Mouse (Mus musculus) MEL (cell line): ENCODE measurements at regions not wholly inside any gene's neighbourhood (a gene's known extent, or its start where the extent isn't known, plus 50 kb on each side); places are given as distances from the start of the nearest gene placed in this dataset.

ENCODE experiments used
- DNase-seq: peaks from one replicate; pipeline ENCODE4 v3.0.0; 2011; ENCODE audit warnings: low read depth, low spot score
- H3K27ac ChIP-seq: 2 replicates; pipeline ENCODE4 v1.5.1; 2012; ENCODE audit warnings: low read depth, mild to moderate bottlenecking, control low read depth, low read length, moderate library complexity; ENCODE audit not compliant: control insufficient read depth
- H3K27me3 ChIP-seq, 2 experiments: fragments of 150-350 bp in 1 of 2; sonication (generic) in 1 of 2; 2 replicates each; pipeline ENCODE4 v1.6.1; 2012; ENCODE audit warnings: low read length in 2 of 2, mild to moderate bottlenecking in 2 of 2, improper control_type of control experiment in 1 of 2, moderate library complexity in 1 of 2; ENCODE audit not compliant: insufficient read depth in 2 of 2, control insufficient read depth in 1 of 2
- H3K36me3 ChIP-seq, 2 experiments: 2 replicates each; pipeline ENCODE4 v1.6.1; 2012 to 2014; ENCODE audit warnings: low read length in 2 of 2, improper control_type of control experiment in 1 of 2, inconsistent platforms in 1 of 2, mild to moderate bottlenecking in 1 of 2; ENCODE audit not compliant: insufficient read depth in 2 of 2, control insufficient read depth in 1 of 2
- H3K4me1 ChIP-seq, 2 experiments: fragments of 150-350 bp in 1 of 2; sonication (generic) in 1 of 2; 2 replicates each; pipeline ENCODE4 v1.6.1; 2012; ENCODE audit warnings: low read length in 2 of 2, improper control_type of control experiment in 1 of 2, mild to moderate bottlenecking in 1 of 2; ENCODE audit not compliant: insufficient read depth in 2 of 2, control insufficient read depth in 1 of 2
- H3K4me3 ChIP-seq, 2 experiments: fragments of 150-350 bp in 1 of 2; sonication (generic) in 1 of 2; 2 replicates each; pipeline ENCODE4 v1.5.1; 2012; ENCODE audit warnings: low read depth in 2 of 2, low read length in 2 of 2, mild to moderate bottlenecking in 2 of 2, moderate library complexity in 2 of 2, control low read depth in 1 of 2, improper control_type of control experiment in 1 of 2; ENCODE audit not compliant: control insufficient read depth in 1 of 2, insufficient read depth in 1 of 2
- H3K79me2 ChIP-seq: 2 replicates; pipeline ENCODE4 v1.6.1; 2012; ENCODE audit warnings: mild to moderate bottlenecking, low read length, moderate library complexity; ENCODE audit not compliant: control insufficient read depth, poor library complexity, insufficient read depth
- H3K9ac ChIP-seq: 2 replicates; pipeline ENCODE4 v1.6.1; 2012; ENCODE audit warnings: low read depth, mild to moderate bottlenecking, control low read depth, low read length, moderate library complexity; ENCODE audit not compliant: control insufficient read depth, poor library complexity, severe bottlenecking
- H3K9me3 ChIP-seq: fragments of 150-350 bp; sonication (generic); replicated peaks from 2 replicates; pipeline ENCODE4 v1.6.1; 2012; ENCODE audit warnings: mild to moderate bottlenecking, low read length, improper control_type of control experiment, moderate library complexity; ENCODE audit not compliant: insufficient read depth
- CHD1 ChIP-seq: IDR thresholded peaks from 2 replicates; pipeline ENCODE4 v1.6.1; 2012; ENCODE audit warnings: low read depth, mild to moderate bottlenecking, inconsistent platforms, low read length, improper control_type of control experiment
- CHD2 ChIP-seq: IDR thresholded peaks from 2 replicates; pipeline ENCODE4 v1.6.1; 2011; ENCODE audit warnings: low read length, improper control_type of control experiment
- CTCF ChIP-seq, 3 experiments: IDR thresholded peaks in 2 of 3; conservative IDR thresholded peaks in 1 of 3; 2 replicates each; pipeline ENCODE4 v1.5.1; 2011 to 2012; ENCODE audit warnings: low read length in 3 of 3, low read depth in 2 of 3, mild to moderate bottlenecking in 2 of 3, improper control_type of control experiment in 1 of 3, inconsistent platforms in 1 of 3, mixed read lengths in 1 of 3, moderate library complexity in 1 of 3; ENCODE audit not compliant: control insufficient read depth in 1 of 3, insufficient read depth in 1 of 3, poor library complexity in 1 of 3, severe bottlenecking in 1 of 3
- ELF1 ChIP-seq: IDR thresholded peaks from 2 replicates; pipeline ENCODE4 v1.6.1; 2014; ENCODE audit warnings: low read depth, mild to moderate bottlenecking, inconsistent platforms, low read length, improper control_type of control experiment, moderate library complexity
- EP300 ChIP-seq, 2 experiments: IDR thresholded peaks; 2 replicates each; pipeline ENCODE4 v1.6.1; 2011; ENCODE audit warnings: improper control_type of control experiment in 2 of 2, low read length in 2 of 2, low read depth in 1 of 2, mild to moderate bottlenecking in 1 of 2
- JUND ChIP-seq: IDR thresholded peaks from 2 replicates; pipeline ENCODE4 v1.6.1; 2011; ENCODE audit warnings: low read depth, mild to moderate bottlenecking, improper control_type of control experiment, low read length
- MEF2A ChIP-seq: IDR thresholded peaks from 2 replicates; pipeline ENCODE4 v1.6.1; 2014; ENCODE audit warnings: low read depth, mild to moderate bottlenecking, inconsistent platforms, low read length, improper control_type of control experiment; ENCODE audit not compliant: poor library complexity, insufficient replicate concordance, severe bottlenecking; ENCODE audit errors: extremely low read depth
- MXI1 ChIP-seq: IDR thresholded peaks from 2 replicates; pipeline ENCODE4 v1.6.1; 2011; ENCODE audit warnings: mild to moderate bottlenecking, low read depth, low read length, improper control_type of control experiment
- MYB ChIP-seq: IDR thresholded peaks from 2 replicates; pipeline ENCODE4 v1.6.1; 2011; ENCODE audit warnings: mild to moderate bottlenecking, low read depth, low read length, improper control_type of control experiment
- MYC ChIP-seq: IDR thresholded peaks from 2 replicates; pipeline ENCODE4 v1.6.1; 2011; ENCODE audit warnings: low read depth, mild to moderate bottlenecking, low read length, improper control_type of control experiment, moderate library complexity
- NELFE ChIP-seq: IDR thresholded peaks from 2 replicates; pipeline ENCODE4 v1.6.1; 2011; ENCODE audit warnings: low read depth, low read length, improper control_type of control experiment
- NRF1 ChIP-seq: IDR thresholded peaks from 2 replicates; pipeline ENCODE4 v1.6.1; 2014; ENCODE audit warnings: low read depth, mild to moderate bottlenecking, inconsistent platforms, low read length, improper control_type of control experiment, moderate library complexity; ENCODE audit not compliant: poor library complexity, insufficient read depth, severe bottlenecking
- POLR2A ChIP-seq, 2 experiments: IDR thresholded peaks; 2 replicates each; pipeline ENCODE4 v1.6.1; 2011 to 2012; ENCODE audit warnings: low read length in 2 of 2, mild to moderate bottlenecking in 2 of 2, control low read depth in 1 of 2, improper control_type of control experiment in 1 of 2, low read depth in 1 of 2, moderate library complexity in 1 of 2; ENCODE audit not compliant: control insufficient read depth in 1 of 2, insufficient read depth in 1 of 2, poor library complexity in 1 of 2
- POLR2AphosphoS5 ChIP-seq: IDR thresholded peaks from 2 replicates; pipeline ENCODE4 v1.6.1; 2012; ENCODE audit warnings: low read depth, borderline replicate concordance, mild to moderate bottlenecking, inconsistent platforms, low read length, moderate library complexity, mixed read lengths
- RAD21 ChIP-seq: IDR thresholded peaks from 2 replicates; pipeline ENCODE4 v1.6.1; 2011; ENCODE audit warnings: mild to moderate bottlenecking, low read depth, low read length, improper control_type of control experiment
- TAL1 ChIP-seq: IDR thresholded peaks from 2 replicates; pipeline ENCODE4 v1.6.1; 2012; ENCODE audit warnings: mild to moderate bottlenecking, inconsistent platforms, low read length, moderate library complexity, mixed read lengths
- TBP ChIP-seq: IDR thresholded peaks from 2 replicates; pipeline ENCODE4 v1.8.0; 2011; ENCODE audit warnings: low read depth, low read length, improper control_type of control experiment
- UBTF ChIP-seq: IDR thresholded peaks from 2 replicates; pipeline ENCODE4 v1.6.1; 2012; ENCODE audit warnings: low read depth, mild to moderate bottlenecking, inconsistent platforms, low read length, improper control_type of control experiment, moderate library complexity, borderline replicate concordance; ENCODE audit not compliant: insufficient read depth
- USF2 ChIP-seq, 2 experiments: IDR thresholded peaks; 2 replicates each; pipeline ENCODE4 v1.6.1; 2011 to 2012; ENCODE audit warnings: improper control_type of control experiment in 2 of 2, low read length in 2 of 2, borderline replicate concordance in 1 of 2, inconsistent platforms in 1 of 2, low read depth in 1 of 2, mild to moderate bottlenecking in 1 of 2; ENCODE audit not compliant: insufficient read depth in 1 of 2
- ZC3H11A ChIP-seq: IDR thresholded peaks from 2 replicates; pipeline ENCODE4 v1.6.1; 2012; ENCODE audit warnings: low read depth, mild to moderate bottlenecking, inconsistent platforms, low read length, improper control_type of control experiment
- ZKSCAN1 ChIP-seq: IDR thresholded peaks from 2 replicates; pipeline ENCODE4 v1.6.1; 2012; ENCODE audit warnings: low read depth, mild to moderate bottlenecking, inconsistent platforms, low read length, improper control_type of control experiment, moderate library complexity
- ZMIZ1 ChIP-seq: IDR thresholded peaks from 2 replicates; pipeline ENCODE4 v1.6.1; 2012; ENCODE audit warnings: low read depth, mild to moderate bottlenecking, inconsistent platforms, low read length, improper control_type of control experiment, moderate library complexity
- ZNF384 ChIP-seq: IDR thresholded peaks from 2 replicates; pipeline ENCODE4 v1.6.1; 2012; ENCODE audit warnings: low read depth, mild to moderate bottlenecking, inconsistent platforms, low read length, improper control_type of control experiment

GRCm38 (mm10) chr8:57048909-57049308 lies 271.9 kb upstream of the Hand2 start (continued):
- TF ChIP-seq MXI1: no peak
- TF ChIP-seq, all 39 proteins: peak for 0

DNA sequence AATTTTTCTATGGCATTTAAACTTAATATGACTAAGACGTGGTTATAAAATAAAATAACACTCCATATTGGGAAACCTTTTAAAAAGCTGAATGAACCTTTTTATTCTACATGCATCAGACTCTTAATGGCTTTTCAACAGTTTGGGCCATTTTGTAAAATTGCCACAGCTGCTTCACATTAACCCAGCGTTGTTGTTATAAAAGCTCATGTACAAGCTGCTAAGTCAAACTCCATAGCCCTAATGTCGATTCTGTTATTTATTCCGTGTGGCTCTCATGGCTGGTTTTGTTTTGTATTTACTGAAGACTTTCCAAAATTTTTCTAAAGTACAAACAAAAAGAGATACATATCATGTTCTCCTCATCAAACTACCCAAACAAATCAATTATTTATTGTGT lies 268.1 kb upstream of the Hand2 start:
- Histone ChIP-seq H3K36me3 (no peaks in the 10 kb centered on the region), H3K4me1 (no peaks in the 10 kb centered on the region), H3K9me3 (no peaks in the 10 kb centered on the region), H3K9ac (no peak overlapping the region), H3K27ac (no peak overlapping the region), H3K27me3 (no peaks in the 10 kb centered on the region), H3K4me3 (no peak overlapping the region), H3K79me2 (no peaks in the 10 kb centered on the region)
- TF ChIP-seq MYC (no peak), MEF2A (no peak), NELFE (no peak), ELF1 (no peak), POLR2A (IDR thresholded peaks at IDR 0.05; ENCODE audit: control insufficient read depth in 1 of 2, insufficient read depth in 1 of 2, low read depth in 1 of 2, low read length in 2 of 2, poor library complexity in 1 of 2) (no peak), TBP (no peak), JUND (no peak), CHD2 (no peak), EP300 (IDR thresholded peaks at IDR 0.05; ENCODE audit: low read depth in 1 of 2, low read length in 2 of 2) (no peak), CTCF (IDR thresholded peaks at IDR 0.05 in 2 of 3, conservative IDR thresholded peaks at IDR 0.05 in 1 of 3; ENCODE audit: control insufficient read depth in 1 of 3, insufficient read depth in 1 of 3, low read depth in 2 of 3, low read length in 3 of 3, poor library complexity in 1 of 3, severe bottlenecking in 1 of 3) (no peak), ZNF384 (no peak), CHD1 (no peak), NRF1 (no peak), TAL1 (no peak)
- DNase-seq: no peak

DNA sequence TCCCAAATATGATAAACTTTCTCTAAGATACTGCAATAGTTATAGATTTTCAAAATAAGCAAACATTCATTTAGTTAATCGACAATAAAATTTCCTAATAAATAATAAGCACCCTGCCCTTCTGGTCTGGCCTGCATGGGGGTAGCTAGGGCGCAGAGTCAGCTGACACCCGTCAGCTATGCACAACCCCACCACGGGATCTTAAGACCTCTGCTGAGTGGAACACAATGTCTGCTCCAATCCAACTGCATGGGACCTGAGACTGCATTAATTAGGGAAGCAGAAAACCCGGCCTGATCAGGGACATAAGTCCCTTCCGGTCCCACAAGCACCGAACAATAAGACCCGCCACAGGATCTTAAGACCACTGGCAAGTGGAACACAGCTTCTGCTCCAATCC lies 243.8 kb upstream of the Hand2 start:
- Histone ChIP-seq H3K27ac (no peak overlapping the region), H3K36me3 (no peaks in the 10 kb centered on the region), H3K27me3 (no peaks in the 10 kb centered on the region), H3K9me3 (no peaks in the 10 kb centered on the region), H3K4me1 (no peaks in the 10 kb centered on the region), H3K4me3 (no peak overlapping the region), H3K9ac (no peak overlapping the region), H3K79me2 (no peaks in the 10 kb centered on the region)
- no peak for TF ChIP-seq ZC3H11A
- TF ChIP-seq POLR2A (IDR thresholded peaks at IDR 0.05; ENCODE audit: control insufficient read depth in 1 of 2, insufficient read depth in 1 of 2, low read depth in 1 of 2, low read length in 2 of 2, poor library complexity in 1 of 2): no peak
- TF ChIP-seq EP300 (IDR thresholded peaks at IDR 0.05; ENCODE audit: low read depth in 1 of 2, low read length in 2 of 2): no peak
- no peak for TF ChIP-seq CHD2
- TF ChIP-seq MXI1: no peak
- no peak for TF ChIP-seq ZNF384
- no peak for TF ChIP-seq ZMIZ1
- TF ChIP-seq TBP: no peak
- TF ChIP-seq MYB: no peak
- TF ChIP-seq UBTF: no peak
- no peak for TF ChIP-seq ZKSCAN1
- no peak for TF ChIP-seq JUND
- no peak for TF ChIP-seq CTCF (IDR thresholded peaks at IDR 0.05 in 2 of 3, conservative IDR thresholded peaks at IDR 0.05 in 1 of 3; ENCODE audit: control insufficient read depth in 1 of 3, insufficient read depth in 1 of 3, low read depth in 2 of 3, low read length in 3 of 3, poor library complexity in 1 of 3, severe bottlenecking in 1 of 3)
- TF ChIP-seq POLR2AphosphoS5: no peak
- TF ChIP-seq USF2 (IDR thresholded peaks at IDR 0.05; ENCODE audit: borderline replicate concordance in 1 of 2, insufficient read depth in 1 of 2, low read depth in 1 of 2, low read length in 2 of 2): no peak
- TF ChIP-seq RAD21: no peak
- no peak for DNase-seq
